Mouse (Mus musculus) CD4-positive, CD25-positive, alpha-beta regulatory T cell, adult 4 months (primary cell): ENCODE results near the gene Plekhg6. TPM values are rescaled to one million over a fixed set of nuclear protein-coding genes. Genes with fewer than 3 reads are reported as not detected.

Source experiments
- ATAC-seq: one replicate; pipeline ENCODE4 v1.8.0; 2017
- polyA plus RNA-seq, 2 experiments: library from polyadenylated mRNA; unstranded; fragments of 100-300 nt; shearing (Covaris generic); gene quantifications; one replicate each; pipeline ENCODE4 v1.2.1; 2017

The Plekhg6 gene
- polyA plus RNA-seq, 2 experiments from 2014 or later, result 0.12 TPM; not detected in 1

DNA sequence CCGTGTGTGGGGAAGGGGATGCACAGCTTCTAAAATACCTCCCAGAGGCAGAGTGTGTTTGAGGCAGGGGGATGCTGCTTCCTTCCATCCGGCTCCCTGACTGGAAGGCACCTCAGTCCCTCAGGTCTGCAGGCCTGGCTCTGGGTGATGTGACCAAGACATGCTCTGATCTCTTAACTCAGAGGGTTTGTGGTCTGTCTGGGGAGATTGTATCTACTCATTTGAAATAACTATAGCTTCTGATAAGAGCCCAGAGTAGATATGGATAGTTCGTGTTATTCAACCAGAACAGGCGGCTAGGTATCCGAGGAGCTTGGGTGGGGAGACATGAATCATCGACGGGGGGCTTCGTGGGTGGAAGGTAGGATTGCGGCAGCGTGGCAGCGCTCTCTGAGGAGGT is 27.4 kb downstream of the Plekhg6 start:
- peak; percentile 38 for ATAC-seq

- ATAC-seq, result no peak
Observed at GRCm38 (mm10) chr6:125352811-125353210, 27.8 kb downstream of the Plekhg6 start.

DNA sequence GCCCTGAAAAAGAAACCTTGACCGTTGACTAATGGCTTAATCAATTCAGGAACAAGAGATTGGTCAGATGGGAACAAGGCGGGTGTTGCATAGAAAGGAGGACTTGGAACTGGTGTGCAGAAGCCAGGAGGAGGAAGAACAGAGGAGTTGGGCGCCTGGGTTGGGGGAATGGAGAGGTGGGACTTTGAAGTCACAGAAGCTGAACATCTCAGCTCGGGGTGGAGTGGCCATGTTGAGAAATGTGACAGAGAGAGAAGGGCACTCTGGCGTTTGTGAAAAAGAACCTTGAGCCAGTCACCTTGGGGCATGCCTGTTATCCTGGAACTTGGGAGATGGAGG is 28.6 kb downstream of the Plekhg6 start:
- ATAC-seq, result no peak

DNA sequence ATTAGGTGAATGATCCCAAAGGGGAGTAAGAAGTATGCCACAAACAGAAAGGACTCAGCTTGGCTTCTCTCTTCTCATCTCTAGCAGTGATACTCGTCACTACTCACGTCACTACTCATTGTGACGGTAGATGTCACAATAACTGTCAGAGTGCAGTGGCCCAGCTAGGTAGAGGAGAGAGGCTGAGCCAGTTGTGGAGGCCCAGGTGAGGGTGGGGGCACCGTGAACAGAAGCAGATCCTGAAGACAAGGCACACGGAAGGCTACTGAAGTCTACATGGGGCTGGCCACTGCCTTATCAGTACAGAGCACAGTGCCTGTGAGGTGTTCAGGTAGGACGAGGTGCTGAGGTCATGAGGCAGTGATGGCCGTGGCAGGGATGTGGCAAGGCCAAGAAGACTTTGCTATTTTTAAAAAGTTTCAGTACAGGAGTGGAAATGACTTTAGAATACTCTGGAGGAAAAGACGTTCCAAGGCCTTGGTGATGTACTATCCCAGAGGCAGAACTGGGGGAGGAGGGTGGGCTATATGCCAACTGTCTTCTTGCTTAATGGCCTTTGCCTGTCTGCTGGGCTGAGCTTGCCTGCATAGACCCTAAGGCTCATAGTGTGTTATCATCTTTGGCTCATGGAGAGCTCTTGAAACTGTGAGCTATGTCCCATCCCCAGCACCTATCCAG is 29.1 kb downstream of the Plekhg6 start:
- ATAC-seq, result no peak

GRCm38 (mm10) chr6:125350995-125351324 is 29.6 kb downstream of the Plekhg6 start:
- ATAC-seq, result no peak

DNA sequence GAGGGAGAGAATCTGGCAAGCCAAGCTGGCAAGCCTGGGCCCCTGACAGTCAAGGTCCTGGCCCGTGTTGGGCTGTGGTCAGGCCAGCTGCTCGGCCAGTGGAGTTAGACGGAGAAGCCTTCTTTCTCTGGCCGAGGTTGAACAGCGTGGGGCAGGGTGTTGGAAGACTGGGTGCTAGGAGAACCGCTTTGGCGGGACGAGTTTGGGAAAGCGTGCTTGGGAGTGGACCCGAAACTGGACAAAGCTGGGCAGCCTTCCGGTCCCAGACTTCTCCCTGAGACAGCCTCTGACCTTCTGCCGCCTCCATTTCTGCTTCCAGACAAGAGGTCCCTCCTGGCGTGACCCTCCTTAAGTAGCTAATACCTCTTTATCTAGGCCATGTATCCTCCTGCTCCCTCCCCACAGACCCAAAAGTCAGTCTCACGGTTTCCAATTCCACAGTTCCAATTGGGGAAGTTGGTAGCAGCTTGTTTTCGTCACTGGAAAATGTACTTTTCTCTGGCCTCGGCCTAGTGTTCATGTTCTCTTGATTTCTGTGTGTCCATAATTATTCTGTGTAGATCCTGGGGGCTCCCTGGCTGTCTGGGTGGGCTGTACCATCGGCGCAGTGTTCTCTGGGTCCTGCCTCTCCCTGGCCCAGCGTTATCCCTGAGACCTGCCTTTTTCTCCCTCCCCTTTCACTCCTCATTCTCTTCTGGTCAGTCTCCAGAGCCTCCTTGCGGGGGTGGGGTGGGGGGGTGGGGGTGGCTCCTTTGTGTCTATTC is 30.2 kb downstream of the Plekhg6 start:
- ATAC-seq, result no peak

- peak; percentile 79 for ATAC-seq
Observed at GRCm38 (mm10) chr6:125349575-125350230, 30.9 kb downstream of the Plekhg6 start.

GRCm38 (mm10) chr6:125348721-125349574 is 31.6 kb downstream of the Plekhg6 start, which contains the start of gene Tnfrsf1a:
Gene Tnfrsf1a, plus strand, starts transcription at chr6:125349362.
- no peak for ATAC-seq

DNA sequence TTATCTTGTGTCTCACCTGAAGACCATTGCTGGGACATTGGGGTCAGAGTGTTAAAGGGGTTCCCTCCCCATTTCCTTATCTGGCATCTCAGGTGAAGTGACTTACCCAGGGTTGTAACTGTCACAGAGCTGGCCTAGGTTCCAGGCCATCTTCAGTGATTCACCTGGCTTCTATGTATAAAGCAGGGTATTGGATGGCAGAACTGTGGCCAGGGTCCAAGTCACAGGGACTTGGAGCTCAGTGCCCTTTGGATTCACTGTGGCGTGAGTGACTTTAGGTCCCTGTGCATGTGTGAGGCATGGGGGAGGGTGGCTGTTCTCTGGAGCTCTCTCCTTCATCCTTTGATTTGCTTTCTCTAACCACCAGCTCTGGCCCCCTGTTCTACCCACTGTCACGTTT is 34.6 kb downstream of the Plekhg6 start:
- ATAC-seq, result no peak

DNA sequence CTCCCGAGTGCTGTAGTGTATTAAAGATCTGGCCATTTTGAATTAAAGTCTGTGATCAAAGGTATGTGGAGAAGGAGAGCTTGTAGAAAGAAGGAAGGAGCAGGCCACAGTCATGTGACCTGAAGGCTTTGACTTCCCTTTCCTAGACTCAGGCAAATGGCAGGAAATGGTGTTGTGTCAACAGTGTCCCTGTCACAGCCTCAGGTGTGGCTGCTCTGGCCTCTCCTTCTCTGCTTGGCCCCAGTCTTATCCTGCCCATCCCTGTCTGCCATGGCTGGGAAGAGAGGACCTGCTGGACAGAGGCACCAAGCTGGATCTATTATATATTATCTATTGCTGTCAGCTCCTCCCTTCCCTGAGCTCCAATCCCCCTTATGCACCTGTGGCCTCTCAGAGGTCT is 35.0 kb downstream of the Plekhg6 start:
- no peak for ATAC-seq

GRCm38 (mm10) chr6:125344866-125345265 is 35.7 kb downstream of the Plekhg6 start:
- ATAC-seq, result no peak

GRCm38 (mm10) chr6:125344084-125344483 is 36.5 kb downstream of the Plekhg6 start:
- ATAC-seq, result no peak

GRCm38 (mm10) chr6:125342198-125342597 is 38.4 kb downstream of the Plekhg6 start:
- no peak for ATAC-seq

- ATAC-seq, result no peak
Observed at GRCm38 (mm10) chr6:125340244-125340643, 40.3 kb downstream of the Plekhg6 start.

DNA sequence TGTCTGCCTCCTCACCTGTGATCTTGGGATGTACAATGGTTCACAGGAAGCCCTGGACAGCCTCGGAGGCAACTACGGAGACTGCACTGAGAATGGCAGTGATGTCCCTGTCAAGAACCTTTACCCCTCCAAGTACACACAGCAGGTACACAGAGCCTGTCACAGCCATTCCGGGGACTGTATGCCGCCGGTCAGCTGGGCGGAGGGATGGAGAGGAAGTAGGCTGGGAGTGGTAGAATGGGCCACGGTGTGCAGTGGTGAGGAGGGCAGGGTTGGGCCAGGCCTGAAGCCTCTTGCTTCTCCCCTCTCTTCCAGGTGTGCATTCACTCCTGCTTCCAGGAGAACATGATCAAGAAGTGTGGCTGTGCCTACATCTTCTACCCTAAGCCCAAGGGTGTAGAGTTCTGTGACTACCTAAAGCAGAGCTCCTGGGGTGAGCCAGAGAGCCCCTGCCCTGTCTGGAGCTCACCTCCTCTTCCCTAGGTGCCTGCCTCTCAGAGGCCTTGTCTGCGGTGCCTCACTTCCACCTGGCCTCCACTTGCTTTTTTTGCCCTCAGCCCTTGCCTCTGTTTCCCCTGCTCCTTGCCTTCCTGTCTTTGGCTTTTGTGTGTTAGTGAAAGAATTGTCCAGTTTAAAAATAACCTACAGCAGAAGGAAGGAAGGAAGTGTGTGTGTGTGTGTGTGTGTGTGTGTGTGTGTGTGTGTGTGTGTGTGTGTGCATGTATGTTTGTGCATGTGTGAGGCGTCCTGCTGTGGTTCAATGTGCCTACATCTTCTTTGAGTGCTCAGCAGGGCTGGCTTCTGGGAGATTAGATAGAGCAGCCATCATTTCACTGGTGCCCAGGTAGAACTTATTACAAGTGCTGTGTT is 41.6 kb downstream of the Plekhg6 start:
- ATAC-seq, result peak; percentile 63

DNA sequence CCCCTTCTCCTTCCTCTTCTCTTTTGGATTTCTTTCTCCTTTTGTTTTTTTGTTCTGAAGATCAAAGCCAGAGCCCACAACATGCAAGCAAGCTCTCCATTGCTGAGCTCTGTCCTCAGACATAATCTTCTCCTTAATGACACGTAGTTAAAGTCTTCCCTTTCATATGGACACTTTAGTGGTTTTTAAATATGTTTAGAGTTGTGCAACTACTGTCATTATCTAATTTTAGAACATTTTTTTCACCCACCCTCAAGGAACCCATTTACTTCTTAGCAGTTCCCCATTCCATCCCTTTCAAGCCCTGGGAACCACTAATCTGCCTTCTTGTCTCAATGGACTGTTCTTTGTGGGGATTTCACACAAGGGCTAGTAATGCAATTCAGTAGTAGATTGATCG is 46.2 kb downstream of the Plekhg6 start:
- no peak for ATAC-seq

DNA sequence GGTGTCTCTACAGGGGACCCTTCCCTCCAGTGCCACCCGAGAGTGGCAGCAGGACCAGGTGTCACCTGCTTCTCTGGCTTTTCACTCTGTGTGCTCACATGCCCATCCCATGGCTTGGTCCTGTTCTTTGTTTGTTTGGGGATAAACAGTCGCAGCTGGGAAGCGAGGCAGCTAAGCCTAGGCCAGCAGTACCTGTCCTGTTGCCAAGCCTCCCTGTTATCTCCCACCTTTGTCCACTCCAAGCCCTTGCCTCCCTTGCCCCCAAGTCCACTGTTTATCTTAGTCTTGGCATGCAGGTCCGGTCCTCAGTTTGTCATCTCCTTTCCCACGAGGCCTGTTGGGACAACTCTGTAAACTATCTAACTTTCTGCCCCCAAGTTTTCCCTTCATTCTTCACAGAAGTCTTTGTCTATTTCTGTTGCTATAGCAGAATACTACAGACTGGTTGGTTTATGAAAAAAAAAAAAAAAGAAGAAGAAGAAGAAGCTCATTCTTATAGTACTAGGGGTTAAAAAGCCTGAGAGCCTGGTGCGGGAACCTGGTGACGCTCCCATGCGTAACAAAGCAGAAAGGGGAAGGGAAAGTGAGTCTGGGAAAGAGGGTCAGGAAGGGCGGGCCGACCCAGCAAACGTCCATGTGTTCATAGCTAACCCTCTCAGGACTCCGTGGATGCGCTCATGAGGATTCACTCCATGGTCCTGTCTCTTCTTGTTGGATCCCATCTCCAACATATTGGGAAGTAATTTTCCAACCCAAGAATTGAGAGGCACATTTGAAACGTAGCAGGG is 47.3 kb downstream of the Plekhg6 start:
- no peak for ATAC-seq

- no peak for ATAC-seq
Observed at GRCm38 (mm10) chr6:125330626-125331326, 49.8 kb downstream of the Plekhg6 start.

- ATAC-seq, result no peak
Observed at GRCm38 (mm10) chr6:125328243-125328642, 52.4 kb downstream of the Plekhg6 start.

- no peak for ATAC-seq
Observed at GRCm38 (mm10) chr6:125325337-125325736, 55.3 kb downstream of the Plekhg6 start.
